Mouse (Mus musculus): ENCODE data around the gene Jun. TPM values are rescaled to one million over a fixed set of nuclear protein-coding genes. Genes with fewer than 3 reads are reported as not detected.

Gene Jun
- total RNA-seq, 1 experiment = 16.6 TPM

DNA sequence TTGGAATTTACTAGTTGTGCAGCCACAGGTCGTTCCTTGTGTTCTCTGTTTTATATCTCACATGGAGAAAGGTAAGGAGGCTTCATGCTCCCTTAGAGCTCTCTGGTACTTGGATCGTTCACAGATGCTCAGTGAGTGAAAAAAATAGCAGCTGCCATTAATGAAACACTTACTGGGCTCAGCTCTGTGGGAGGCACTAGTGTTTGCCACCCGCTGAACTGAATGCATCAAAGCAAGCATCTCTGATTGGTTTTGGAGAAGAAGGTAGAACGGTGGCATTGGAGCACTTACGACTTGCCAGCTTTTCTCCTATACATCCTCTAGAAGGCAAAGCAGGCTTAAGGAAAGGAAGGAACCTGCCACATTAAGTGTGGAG lies 46.7 kb upstream of the Jun start:
- Histone ChIP-seq H3K27ac (ENCODE audit: insufficient read depth, low read depth, low read length, poor library complexity, severe bottlenecking) (no peak overlapping the region), H3K4me3 (ENCODE audit: insufficient read depth in 1 of 2, low read depth in 1 of 2, low read length in 2 of 2, poor library complexity in 1 of 2, severe bottlenecking in 1 of 2) (no peak overlapping the region), H3K9ac (ENCODE audit: insufficient read depth, low read depth, low read length, poor library complexity, severe bottlenecking) (no peak overlapping the region), H3K9me3 (ENCODE audit: control insufficient read depth, insufficient read depth, low read depth, low read length) (no peaks in the 10 kb centered on the region), H3K36me3 (ENCODE audit: control insufficient read depth, insufficient read depth, low read length, poor library complexity, severe bottlenecking) (no peaks in the 10 kb centered on the region), H3K4me1 (ENCODE audit: control insufficient read depth in 2 of 2, insufficient read depth in 2 of 2, low read length in 2 of 2, poor library complexity in 1 of 2) (no peaks in the 10 kb centered on the region)
- no peak for TF ChIP-seq ZC3H11A (IDR thresholded peaks at IDR 0.05; ENCODE audit: borderline replicate concordance, low read depth, low read length)
- no peak for TF ChIP-seq ZNF384 (IDR thresholded peaks at IDR 0.05; ENCODE audit: low read depth, low read length)
- TF ChIP-seq HCFC1 (IDR thresholded peaks at IDR 0.05; ENCODE audit: borderline replicate concordance, insufficient read depth, low read length) = no peak
- no peak for TF ChIP-seq CHD2 (IDR thresholded peaks at IDR 0.05; ENCODE audit: low read depth, low read length)
- no peak for TF ChIP-seq MAFK (IDR thresholded peaks at IDR 0.05; ENCODE audit: insufficient read depth, low read depth, low read length)
- DNase-seq (ENCODE audit: low read depth, low spot score) = no peak
- in situ Hi-C loops (cut with MboI; ENCODE audit: low sequenced_read_pairs in 2 of 2, unreplicated experiment in 2 of 2) = no loop called here

DNA sequence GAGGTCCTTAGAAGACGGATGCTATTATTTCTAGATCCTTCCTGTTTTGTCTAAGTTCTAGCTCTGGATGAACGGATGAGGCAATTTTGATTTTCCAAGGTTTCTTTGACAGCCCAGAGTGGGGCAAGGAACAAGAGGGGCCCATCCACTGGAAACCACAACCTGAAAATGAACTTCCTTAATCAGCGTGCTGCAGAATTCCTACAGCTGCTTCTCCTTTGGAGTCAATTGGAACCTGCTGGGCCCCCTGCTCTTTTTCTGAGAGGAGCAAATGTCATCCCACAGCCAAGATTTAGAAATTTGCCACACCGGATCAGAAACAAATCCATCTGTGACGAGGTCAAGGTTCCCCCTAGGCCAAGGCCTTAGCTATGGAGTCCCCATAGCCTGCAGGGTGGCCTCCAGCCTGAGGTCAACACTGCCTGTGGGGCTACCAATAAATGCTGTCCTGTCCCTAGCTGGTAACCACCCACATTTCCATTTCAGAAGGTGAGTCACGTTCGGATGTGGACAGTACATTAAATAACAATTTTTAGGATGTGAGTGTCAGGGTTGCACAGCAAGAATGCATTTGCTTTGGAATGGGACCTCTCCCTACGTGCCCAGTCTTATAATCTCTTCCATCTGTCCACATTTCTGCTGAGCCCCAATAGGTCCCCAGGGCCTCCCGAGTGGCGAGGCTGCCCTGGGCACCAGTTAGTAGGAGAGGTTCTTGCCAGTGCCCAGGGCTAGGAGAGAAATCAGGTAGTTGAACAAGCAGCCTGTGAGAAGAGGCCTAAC lies 46.1 kb upstream of the Jun start:
- Histone ChIP-seq H3K9me3 (ENCODE audit: control insufficient read depth, insufficient read depth, low read depth, low read length) (no peaks in the 10 kb centered on the region), H3K4me3 (ENCODE audit: insufficient read depth in 1 of 2, low read depth in 1 of 2, low read length in 2 of 2, poor library complexity in 1 of 2, severe bottlenecking in 1 of 2) (no peak overlapping the region), H3K27ac (ENCODE audit: insufficient read depth, low read depth, low read length, poor library complexity, severe bottlenecking) (no peak overlapping the region), H3K36me3 (ENCODE audit: control insufficient read depth, insufficient read depth, low read length, poor library complexity, severe bottlenecking) (no peaks in the 10 kb centered on the region), H3K9ac (ENCODE audit: insufficient read depth, low read depth, low read length, poor library complexity, severe bottlenecking) (no peak overlapping the region), H3K4me1 (ENCODE audit: control insufficient read depth in 2 of 2, insufficient read depth in 2 of 2, low read length in 2 of 2, poor library complexity in 1 of 2) (no peaks in the 10 kb centered on the region)
- in situ Hi-C loops (cut with MboI; ENCODE audit: low sequenced_read_pairs in 2 of 2, unreplicated experiment in 2 of 2) = no loop called here
- no peak for TF ChIP-seq HCFC1 (IDR thresholded peaks at IDR 0.05; ENCODE audit: borderline replicate concordance, insufficient read depth, low read length)
- no peak for TF ChIP-seq CHD2 (IDR thresholded peaks at IDR 0.05; ENCODE audit: low read depth, low read length)
- TF ChIP-seq MAFK (IDR thresholded peaks at IDR 0.05; ENCODE audit: insufficient read depth, low read depth, low read length) = no peak
- no peak for TF ChIP-seq ZNF384 (IDR thresholded peaks at IDR 0.05; ENCODE audit: low read depth, low read length)
- no peak for TF ChIP-seq ZC3H11A (IDR thresholded peaks at IDR 0.05; ENCODE audit: borderline replicate concordance, low read depth, low read length)
- DNase-seq (ENCODE audit: low read depth, low spot score) = no peak

DNA sequence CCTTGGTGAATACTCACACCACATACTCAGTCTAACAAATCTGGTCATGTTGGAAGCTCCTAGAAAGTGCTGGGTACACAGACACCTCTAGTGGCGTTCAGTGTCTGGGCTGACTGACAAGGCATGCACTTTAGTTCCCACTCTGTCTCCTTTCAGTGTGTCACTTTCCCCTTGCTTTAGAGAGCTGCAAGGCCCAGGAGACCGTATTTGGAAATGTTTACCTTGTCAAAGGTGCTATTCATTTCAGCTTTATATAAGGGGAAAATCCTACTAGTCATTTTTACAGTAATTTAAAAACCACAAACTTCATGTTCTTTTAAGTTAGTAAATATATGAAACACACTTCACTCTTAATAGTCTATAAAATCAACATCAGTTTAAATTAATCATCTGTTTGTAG lies 44.7 kb upstream of the Jun start:
- TF ChIP-seq ZNF384 (IDR thresholded peaks at IDR 0.05; ENCODE audit: low read depth, low read length) (no peak), MAFK (IDR thresholded peaks at IDR 0.05; ENCODE audit: insufficient read depth, low read depth, low read length) (no peak)
- Histone ChIP-seq H3K27ac (ENCODE audit: insufficient read depth, low read depth, low read length, poor library complexity, severe bottlenecking) (no peak overlapping the region), H3K36me3 (ENCODE audit: control insufficient read depth, insufficient read depth, low read length, poor library complexity, severe bottlenecking) (no peaks in the 10 kb centered on the region), H3K9ac (ENCODE audit: insufficient read depth, low read depth, low read length, poor library complexity, severe bottlenecking) (no peak overlapping the region), H3K4me3 (ENCODE audit: insufficient read depth in 1 of 2, low read depth in 1 of 2, low read length in 2 of 2, poor library complexity in 1 of 2, severe bottlenecking in 1 of 2) (no peak overlapping the region), H3K9me3 (ENCODE audit: control insufficient read depth, insufficient read depth, low read depth, low read length) (no peaks in the 10 kb centered on the region), H3K4me1 (ENCODE audit: control insufficient read depth in 2 of 2, insufficient read depth in 2 of 2, low read length in 2 of 2, poor library complexity in 1 of 2) (no peaks in the 10 kb centered on the region)
- no peak for DNase-seq (ENCODE audit: low read depth, low spot score)
- in situ Hi-C loops (cut with MboI; ENCODE audit: low sequenced_read_pairs in 2 of 2, unreplicated experiment in 2 of 2) = no loop called here

- Histone ChIP-seq H3K27ac (ENCODE audit: insufficient read depth, low read depth, low read length, poor library complexity, severe bottlenecking) (no peak overlapping the region), H3K4me1 (ENCODE audit: control insufficient read depth in 2 of 2, insufficient read depth in 2 of 2, low read length in 2 of 2, poor library complexity in 1 of 2) (no peaks in the 10 kb centered on the region), H3K9me3 (ENCODE audit: control insufficient read depth, insufficient read depth, low read depth, low read length) (no peaks in the 10 kb centered on the region), H3K4me3 (ENCODE audit: insufficient read depth in 1 of 2, low read depth in 1 of 2, low read length in 2 of 2, poor library complexity in 1 of 2, severe bottlenecking in 1 of 2) (no peak overlapping the region), H3K9ac (ENCODE audit: insufficient read depth, low read depth, low read length, poor library complexity, severe bottlenecking) (no peak overlapping the region), H3K36me3 (ENCODE audit: control insufficient read depth, insufficient read depth, low read length, poor library complexity, severe bottlenecking) (no peaks in the 10 kb centered on the region)
- TF ChIP-seq ZNF384 (IDR thresholded peaks at IDR 0.05; ENCODE audit: low read depth, low read length) (no peak), CHD2 (IDR thresholded peaks at IDR 0.05; ENCODE audit: low read depth, low read length) (no peak), HCFC1 (IDR thresholded peaks at IDR 0.05; ENCODE audit: borderline replicate concordance, insufficient read depth, low read length) (no peak), ZC3H11A (IDR thresholded peaks at IDR 0.05; ENCODE audit: borderline replicate concordance, low read depth, low read length) (no peak), MAFK (IDR thresholded peaks at IDR 0.05; ENCODE audit: insufficient read depth, low read depth, low read length) (no peak)
- in situ Hi-C loops (cut with MboI; ENCODE audit: low sequenced_read_pairs in 2 of 2, unreplicated experiment in 2 of 2) = no loop called here
- no peak for DNase-seq (ENCODE audit: low read depth, low spot score)
Observed at GRCm38 (mm10) chr4:95095911-95096310, 43.9 kb upstream of the Jun start.

DNA sequence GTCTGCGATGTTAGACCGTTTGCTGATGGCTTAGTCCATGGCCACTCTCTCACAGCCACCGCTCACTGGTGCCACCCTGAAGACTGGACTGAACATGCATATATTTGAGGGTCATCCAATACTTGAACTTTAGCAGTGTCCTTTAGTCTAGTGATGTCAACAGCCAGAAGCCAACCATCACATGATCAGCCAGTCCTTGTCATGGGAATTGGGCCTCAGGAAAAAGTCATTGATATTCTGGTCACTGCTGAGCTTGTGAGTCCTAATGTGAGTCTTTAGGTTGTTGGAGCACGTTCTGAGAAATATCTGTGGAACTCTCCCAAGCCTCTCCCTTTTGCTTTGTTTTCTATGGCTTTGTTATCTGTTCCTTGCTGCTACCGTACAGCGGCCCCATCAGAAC lies 43.3 kb upstream of the Jun start:
- no peak for TF ChIP-seq ZNF384 (IDR thresholded peaks at IDR 0.05; ENCODE audit: low read depth, low read length)
- TF ChIP-seq ZC3H11A (IDR thresholded peaks at IDR 0.05; ENCODE audit: borderline replicate concordance, low read depth, low read length) = no peak
- TF ChIP-seq HCFC1 (IDR thresholded peaks at IDR 0.05; ENCODE audit: borderline replicate concordance, insufficient read depth, low read length) = no peak
- TF ChIP-seq MAFK (IDR thresholded peaks at IDR 0.05; ENCODE audit: insufficient read depth, low read depth, low read length) = no peak
- TF ChIP-seq CHD2 (IDR thresholded peaks at IDR 0.05; ENCODE audit: low read depth, low read length) = no peak
- in situ Hi-C loops (cut with MboI; ENCODE audit: low sequenced_read_pairs in 2 of 2, unreplicated experiment in 2 of 2) = no loop called here

More for the DNA sequence above, 43.3 kb upstream of the Jun start:
- no peak overlapping the region for H3K9ac ChIP-seq (ENCODE audit: insufficient read depth, low read depth, low read length, poor library complexity, severe bottlenecking)
- no peak overlapping the region for H3K27ac ChIP-seq (ENCODE audit: insufficient read depth, low read depth, low read length, poor library complexity, severe bottlenecking)
- H3K4me3 ChIP-seq (ENCODE audit: insufficient read depth in 1 of 2, low read depth in 1 of 2, low read length in 2 of 2, poor library complexity in 1 of 2, severe bottlenecking in 1 of 2) = no peak overlapping the region
- no peaks in the 10 kb centered on the region for H3K36me3 ChIP-seq (ENCODE audit: control insufficient read depth, insufficient read depth, low read length, poor library complexity, severe bottlenecking)
- no peak for DNase-seq (ENCODE audit: low read depth, low spot score)
- no peaks in the 10 kb centered on the region for H3K9me3 ChIP-seq (ENCODE audit: control insufficient read depth, insufficient read depth, low read depth, low read length)
- no peaks in the 10 kb centered on the region for H3K4me1 ChIP-seq (ENCODE audit: control insufficient read depth in 2 of 2, insufficient read depth in 2 of 2, low read length in 2 of 2, poor library complexity in 1 of 2)

Data from ES-E14 (cell line).